Mouse (Mus musculus) midbrain, postnatal 0 days (tissue): ENCODE measurements at regions not wholly inside any gene's neighbourhood (a gene's known extent, or its start where the extent isn't known, plus 50 kb on each side); places are given as distances from the start of the nearest gene placed in this dataset.
A peak's percentile ranks its signal among the peaks of the same experiment; 100 is the strongest.

Experiments
- ATAC-seq: fragments of 200-750 bp; cut with Nextera tagmentation; 2 replicates; pipeline ENCODE4 v1.8.0; 2017; ENCODE audit warnings: moderate number of reproducible peaks, mild to moderate bottlenecking, moderate TSS enrichment, moderate library complexity; ENCODE audit not compliant: low FRiP score
- DNase-seq: peaks from one replicate; pipeline ENCODE4 v3.0.0-alpha.2; 2015; ENCODE audit warnings: low spot score
- H3K27ac ChIP-seq: fragments of 300-500 bp; sonication (generic); 2 replicates; pipeline ENCODE4 v1.5.1; 2014; ENCODE audit warnings: low read depth, mild to moderate bottlenecking, low read length, mixed read lengths
- H3K27me3 ChIP-seq: fragments of 300-500 bp; sonication (generic); 2 replicates; pipeline ENCODE4 v1.6.1; 2014; ENCODE audit warnings: low read length, control low read depth, mixed read lengths; ENCODE audit not compliant: insufficient read depth
- H3K36me3 ChIP-seq: fragments of 300-500 bp; sonication (generic); 2 replicates; pipeline ENCODE4 v1.6.1; 2014; ENCODE audit warnings: low read length, control low read depth, mixed read lengths; ENCODE audit not compliant: insufficient read depth
- H3K4me1 ChIP-seq: fragments of 300-500 bp; sonication (generic); 2 replicates; pipeline ENCODE4 v1.6.1; 2014; ENCODE audit warnings: mild to moderate bottlenecking, control low read depth, antibody characterized with exemption, low read length, mixed read lengths; ENCODE audit not compliant: insufficient read depth
- H3K4me2 ChIP-seq: fragments of 300-500 bp; sonication (generic); 2 replicates; pipeline ENCODE4 v1.6.1; 2014; ENCODE audit warnings: low read depth, mild to moderate bottlenecking, low read length, mixed read lengths; ENCODE audit not compliant: poor library complexity, severe bottlenecking
- H3K4me3 ChIP-seq: fragments of 300-500 bp; sonication (generic); 2 replicates; pipeline ENCODE4 v1.5.1; 2014; ENCODE audit warnings: low read depth, mild to moderate bottlenecking, low read length, moderate library complexity
- H3K9ac ChIP-seq: fragments of 300-500 bp; sonication (generic); replicated peaks from 2 replicates; pipeline ENCODE4 v1.6.1; 2014; ENCODE audit warnings: mild to moderate bottlenecking, low read length, moderate library complexity, mixed read lengths; ENCODE audit not compliant: poor library complexity, severe bottlenecking
- H3K9me3 ChIP-seq: fragments of 300-500 bp; sonication (generic); 2 replicates; pipeline ENCODE4 v1.6.1; 2016; ENCODE audit warnings: low read length, control low read depth
- CTCF ChIP-seq: IDR thresholded peaks from 2 replicates; pipeline ENCODE4 v1.5.1; 2016; ENCODE audit warnings: antibody characterized with exemption, mild to moderate bottlenecking
- WGBS: fragments of 180-500 bp; shearing (Covaris S2); extraction: QIAGEN DNeasy Blood & Tissue Kit; methylation state at CpG from one replicate; pipeline ENCODE4 v1.1.7; 2014; 5-methylcytosine and 5-hydroxymethylcytosine counted together

DNA sequence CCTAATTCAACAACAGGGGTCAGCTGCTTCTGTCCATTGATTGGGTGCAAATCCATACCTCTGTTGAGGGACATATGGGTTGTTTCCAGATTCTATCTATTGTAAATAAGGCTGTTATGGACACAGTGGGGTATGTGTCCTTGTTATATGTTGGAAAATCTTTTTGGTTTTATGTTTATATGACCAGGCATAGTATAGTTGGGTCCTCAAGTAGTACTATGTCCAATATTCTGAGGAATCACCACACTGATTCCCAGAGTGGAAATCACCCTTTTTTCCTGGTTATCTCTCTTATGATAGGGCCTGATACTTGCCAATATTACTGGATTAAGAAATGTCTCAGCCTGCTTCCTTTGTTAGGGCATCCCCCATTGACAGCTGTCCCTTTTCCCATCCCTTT, 1471.0 kb downstream of the Kcnt2 start:
- H3K4me3 ChIP-seq = no peak overlapping the region
- no peak for ATAC-seq
- no peaks in the 10 kb centered on the region for H3K9me3 ChIP-seq
- no peak for TF ChIP-seq CTCF
- no peak for DNase-seq
- H3K9ac ChIP-seq = no peak overlapping the region
- H3K4me1 ChIP-seq = no peaks in the 10 kb centered on the region
- H3K4me2 ChIP-seq = no peak overlapping the region
- no peaks in the 10 kb centered on the region for H3K27me3 ChIP-seq
- no peak overlapping the region for H3K27ac ChIP-seq
- no peaks in the 10 kb centered on the region for H3K36me3 ChIP-seq

DNA sequence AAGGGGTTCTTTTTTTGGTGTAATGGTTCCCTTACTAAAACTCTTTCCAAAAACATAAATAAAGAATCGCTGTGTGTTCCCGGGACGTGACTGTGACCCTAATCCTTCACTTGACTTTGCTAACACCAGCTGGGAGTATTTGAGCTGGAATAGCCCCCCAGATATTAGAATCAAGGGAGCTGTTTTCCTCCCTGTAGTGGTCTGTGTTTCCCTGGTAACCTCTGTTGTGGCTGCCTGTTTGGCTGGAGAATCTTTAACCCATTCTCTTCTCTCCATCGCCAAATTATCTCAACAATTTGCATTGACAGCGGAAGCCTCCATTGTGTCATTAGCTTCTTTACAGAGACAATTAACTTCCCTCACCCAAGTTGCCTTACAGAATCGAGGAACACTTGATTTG, 1471.6 kb downstream of the Kcnt2 start:
- Histone ChIP-seq H3K4me3 (no peak overlapping the region), H3K9ac (no peak overlapping the region), H3K4me2 (no peak overlapping the region), H3K4me1 (no peaks in the 10 kb centered on the region), H3K27me3 (no peaks in the 10 kb centered on the region), H3K9me3 (no peaks in the 10 kb centered on the region), H3K27ac (no peak overlapping the region), H3K36me3 (no peaks in the 10 kb centered on the region)
- ATAC-seq (peak; percentile 58; the same call in 1 of the 2 replicates), DNase-seq (peak; percentile 26)
- TF ChIP-seq CTCF = no peak
- WGBS = 17% methylated on average over 6 of the region's 6 CpGs

DNA sequence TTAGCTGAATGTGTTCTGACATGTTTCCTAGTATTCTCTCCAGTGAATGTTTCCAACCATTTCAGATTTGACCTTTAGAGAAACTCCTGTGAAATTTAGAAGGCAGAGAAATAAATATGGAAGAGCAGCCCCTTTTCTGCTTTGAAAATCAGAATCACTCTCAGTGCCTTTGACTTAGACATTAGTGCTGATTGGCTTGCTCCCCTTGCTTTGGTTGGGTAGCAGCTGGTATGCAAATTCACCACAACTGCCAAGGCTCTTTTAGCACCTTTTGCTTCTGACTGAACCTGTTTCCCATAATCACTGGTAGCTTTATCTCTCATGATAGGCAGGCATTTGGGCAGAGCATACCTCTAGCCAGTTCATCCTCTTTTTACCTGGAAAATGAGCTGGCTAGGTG, 1495.3 kb downstream of the Kcnt2 start:
- H3K36me3 ChIP-seq = no peaks in the 10 kb centered on the region
- no peaks in the 10 kb centered on the region for H3K9me3 ChIP-seq
- H3K27ac ChIP-seq = no peak overlapping the region
- DNase-seq (no peak), ATAC-seq (no peak)
- H3K4me3 ChIP-seq = no peak overlapping the region
- no peaks in the 10 kb centered on the region for H3K4me1 ChIP-seq
- TF ChIP-seq CTCF = no peak
- H3K4me2 ChIP-seq = no peak overlapping the region
- H3K27me3 ChIP-seq = no peaks in the 10 kb centered on the region
- H3K9ac ChIP-seq = no peak overlapping the region

DNA sequence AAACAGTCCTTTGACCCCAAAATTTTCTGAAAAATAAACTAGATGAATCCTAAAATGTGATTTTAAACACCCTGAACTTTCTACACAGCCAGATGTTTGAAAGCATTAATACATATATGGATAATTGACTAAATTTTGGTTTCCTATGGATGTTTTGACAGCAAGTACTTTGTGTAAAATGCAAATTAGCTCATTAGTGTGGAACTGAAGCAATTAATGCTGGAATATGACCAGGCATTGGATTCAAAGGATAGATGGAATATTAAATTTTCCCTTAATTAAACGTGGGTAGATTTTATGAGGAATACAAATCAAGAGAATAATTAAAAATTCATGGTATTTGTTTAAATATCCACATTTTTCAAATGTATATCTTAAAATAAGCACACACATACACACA, 1530.1 kb downstream of the Kcnt2 start:
- ATAC-seq = no peak
- no peak for DNase-seq
- H3K9me3 ChIP-seq = no peaks in the 10 kb centered on the region
- H3K36me3 ChIP-seq = no peaks in the 10 kb centered on the region
- no peaks in the 10 kb centered on the region for H3K4me1 ChIP-seq
- no peak overlapping the region for H3K27ac ChIP-seq
- WGBS = 49% methylated on average over 1 of the region's 1 CpGs
- no peak overlapping the region for H3K4me2 ChIP-seq
- no peak overlapping the region for H3K4me3 ChIP-seq
- H3K9ac ChIP-seq = no peak overlapping the region
- TF ChIP-seq CTCF = no peak
- no peaks in the 10 kb centered on the region for H3K27me3 ChIP-seq

DNA sequence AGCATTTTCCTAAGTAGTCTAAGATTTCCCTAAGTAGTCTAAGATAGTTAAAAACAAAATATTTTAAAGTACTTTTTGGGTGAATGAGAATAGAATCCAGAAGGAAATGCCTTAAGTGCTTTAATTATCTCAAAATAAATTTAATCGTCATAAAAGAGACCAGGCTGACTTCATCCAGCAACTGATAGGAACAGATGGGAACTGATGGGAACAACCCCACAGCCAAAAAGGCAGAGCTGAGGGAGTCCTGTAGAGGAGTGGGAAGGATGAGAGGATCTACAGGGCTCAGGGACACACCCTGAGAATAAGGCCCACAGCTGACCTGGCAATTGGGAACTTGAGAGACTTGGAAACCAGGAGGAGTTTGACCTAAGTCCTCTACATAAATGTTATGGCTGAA, 1537.4 kb downstream of the Kcnt2 start:
- Histone ChIP-seq H3K36me3 (no peaks in the 10 kb centered on the region), H3K27ac (no peak overlapping the region), H3K4me2 (no peak overlapping the region), H3K27me3 (no peaks in the 10 kb centered on the region), H3K4me3 (no peak overlapping the region), H3K9ac (no peak overlapping the region), H3K9me3 (no peaks in the 10 kb centered on the region), H3K4me1 (no peaks in the 10 kb centered on the region)
- no peak for ATAC-seq
- no peak for DNase-seq
- no peak for TF ChIP-seq CTCF
- 87% methylated on average over 1 of the region's 1 CpGs for WGBS

DNA sequence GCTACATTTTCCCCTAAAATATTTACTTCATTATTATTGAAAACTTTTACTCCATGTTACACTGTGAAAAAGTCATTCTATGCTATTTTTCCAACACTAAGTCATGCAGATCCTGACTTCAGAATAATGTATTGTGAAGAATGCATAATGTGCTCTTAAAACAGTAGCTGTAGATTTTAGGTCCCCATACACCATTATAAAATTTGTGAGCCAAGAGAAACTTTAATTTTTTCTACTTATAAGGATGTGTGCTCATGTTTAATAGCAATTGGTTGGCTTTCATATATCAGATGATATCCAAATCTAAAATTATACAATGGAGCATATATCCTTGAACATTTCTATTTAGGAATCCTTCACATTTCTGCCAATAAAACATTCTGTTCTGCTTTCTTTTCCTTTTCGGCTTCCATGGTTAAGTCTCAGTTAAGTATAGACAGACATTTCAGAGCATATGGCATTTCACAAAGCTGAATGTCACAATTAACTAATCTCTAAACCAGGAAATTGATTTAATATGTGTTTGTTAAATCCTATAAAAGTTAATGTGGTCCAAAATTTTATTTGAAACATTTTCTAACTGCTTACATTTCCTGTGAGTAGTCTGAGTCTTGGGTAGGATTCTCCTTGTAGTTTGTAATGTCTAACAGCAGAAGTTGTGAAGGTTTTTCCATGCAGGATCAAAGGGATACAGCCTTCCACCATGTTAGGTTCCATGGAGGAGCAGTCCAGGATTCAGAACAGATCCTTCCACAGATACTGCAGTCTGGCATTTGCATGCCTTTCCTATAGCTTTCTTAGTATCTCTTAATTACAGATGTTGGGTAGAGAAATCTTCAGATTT, 1567.6 kb downstream of the Kcnt2 start:
- ATAC-seq = no peak
- 84% methylated on average over 1 of the region's 1 CpGs for WGBS
- Histone ChIP-seq H3K27ac (no peak overlapping the region), H3K4me2 (no peak overlapping the region), H3K27me3 (no peaks in the 10 kb centered on the region), H3K4me3 (no peak overlapping the region), H3K4me1 (no peaks in the 10 kb centered on the region), H3K9ac (no peak overlapping the region), H3K9me3 (no peaks in the 10 kb centered on the region), H3K36me3 (no peaks in the 10 kb centered on the region)
- no peak for DNase-seq
- no peak for TF ChIP-seq CTCF
